Mouse (Mus musculus) frontal cortex, postnatal 14 days (tissue): ENCODE data around the gene Tapbpl.
"Not testable (repeated sequence)": the region's sequence is repeated elsewhere in the genome, so short reads cannot be mapped to it uniquely, and the experiment has no call there.

Experiments
- DNase-seq, 2 experiments: peaks; one replicate each; pipeline ENCODE4 v3.0.0; 2022; ENCODE audit warnings: low spot score in 2 of 2

Tapbpl gene

DNA sequence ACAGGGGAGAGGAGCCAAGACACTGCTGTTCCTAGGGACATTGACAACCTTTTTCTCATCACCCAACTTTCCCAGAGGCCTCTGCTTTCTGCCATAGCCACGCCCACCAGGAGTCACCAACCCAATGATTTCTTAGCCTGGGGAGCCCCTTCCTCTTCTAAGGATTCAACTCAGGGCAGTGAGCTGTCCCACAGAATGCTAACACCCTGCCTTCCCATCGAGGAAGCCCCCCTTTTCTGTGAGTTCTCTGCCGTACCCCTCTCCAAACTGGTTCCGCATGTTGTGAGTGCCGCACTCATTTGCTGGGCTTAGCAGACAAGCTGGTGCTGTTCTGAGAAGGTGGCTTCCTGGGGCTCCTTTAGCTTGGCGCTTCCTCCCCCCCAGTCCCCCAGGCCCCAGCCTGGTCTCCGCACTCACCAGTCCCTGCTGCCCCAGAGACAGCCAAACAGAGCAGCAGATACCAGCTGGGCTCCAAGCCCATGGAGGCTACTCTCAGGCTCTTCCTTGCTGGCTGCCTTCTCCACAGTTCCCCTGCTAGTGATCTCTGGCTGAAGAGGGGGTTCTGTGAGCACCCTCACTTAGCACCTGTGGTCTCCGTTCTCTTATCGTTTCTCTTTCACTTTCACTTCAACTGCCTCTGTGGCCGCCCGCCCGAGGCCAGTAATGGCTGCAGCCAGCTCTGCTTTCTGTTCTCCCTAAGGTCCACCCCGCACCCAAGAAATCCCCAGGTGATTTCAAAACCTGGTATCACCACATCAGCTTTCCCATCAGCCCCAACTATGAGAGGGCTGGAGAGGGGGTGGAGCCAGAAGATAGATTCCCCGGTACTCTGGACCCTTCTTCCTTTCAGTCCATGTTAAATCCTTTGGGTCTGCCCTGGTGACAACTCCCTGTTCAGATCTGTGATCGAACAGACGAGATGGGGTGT is at the start of gene Tapbpl:
Gene Tapbpl, minus strand, starts transcription at position 744 of the 928 bp plus-strand sequence.
- peak; percentile 30 to 35 for DNase-seq

DNA sequence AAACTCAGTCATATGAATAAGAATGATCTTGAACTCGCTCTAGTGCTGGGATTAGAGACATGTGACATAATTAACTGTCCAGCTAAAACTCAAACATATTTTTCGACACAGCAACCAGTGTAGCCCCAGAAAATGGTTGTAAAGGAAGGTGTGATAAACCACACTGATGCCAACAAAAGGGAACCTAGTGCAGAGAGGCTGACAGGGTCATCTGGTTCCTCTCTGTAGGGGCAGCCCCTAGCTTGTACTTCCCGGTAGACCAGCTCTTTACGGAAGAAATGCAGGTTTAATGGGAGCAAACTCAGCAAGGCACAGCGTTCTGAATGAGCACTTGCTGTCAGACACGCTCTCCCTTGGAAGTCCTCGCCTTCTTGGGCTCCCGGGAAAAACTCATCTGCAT is 48.1 kb upstream of the Tapbpl start:
- DNase-seq, result no peak

DNA sequence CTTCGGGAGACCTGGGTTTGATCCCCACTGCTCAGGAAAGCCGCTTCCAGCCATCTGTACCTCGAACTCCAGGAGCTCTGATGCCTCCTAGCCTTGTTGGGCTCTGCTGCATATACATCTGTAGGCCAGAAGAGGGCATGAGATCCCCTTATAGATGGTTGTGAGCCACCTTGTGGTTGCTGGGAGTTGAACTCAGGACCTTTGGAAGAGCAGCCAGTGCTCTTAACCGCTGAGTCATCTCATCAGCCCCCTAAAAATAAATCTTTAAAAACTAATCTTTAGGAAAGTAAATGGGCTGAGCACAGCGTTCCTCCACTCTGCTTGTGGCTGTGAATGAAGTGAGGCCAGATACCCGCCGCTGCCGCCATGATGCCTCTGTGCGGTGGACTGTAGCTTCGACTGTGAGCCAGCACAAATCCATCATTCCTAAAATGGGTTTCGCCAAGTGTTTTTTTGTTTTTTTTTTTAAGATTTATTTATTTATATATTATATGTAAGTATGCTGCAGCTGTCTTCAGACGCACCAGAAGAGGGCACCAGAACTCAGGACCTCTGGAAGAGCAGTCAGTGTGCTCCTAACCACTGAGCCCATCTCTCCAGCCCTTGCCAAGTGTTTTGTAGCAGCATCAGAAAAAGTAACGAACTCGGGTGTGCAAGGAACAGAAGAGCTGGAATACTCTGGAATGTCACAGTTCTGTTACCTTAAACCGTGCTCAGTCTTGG is 43.3 kb upstream of the Tapbpl start:
- no peak for DNase-seq

DNA sequence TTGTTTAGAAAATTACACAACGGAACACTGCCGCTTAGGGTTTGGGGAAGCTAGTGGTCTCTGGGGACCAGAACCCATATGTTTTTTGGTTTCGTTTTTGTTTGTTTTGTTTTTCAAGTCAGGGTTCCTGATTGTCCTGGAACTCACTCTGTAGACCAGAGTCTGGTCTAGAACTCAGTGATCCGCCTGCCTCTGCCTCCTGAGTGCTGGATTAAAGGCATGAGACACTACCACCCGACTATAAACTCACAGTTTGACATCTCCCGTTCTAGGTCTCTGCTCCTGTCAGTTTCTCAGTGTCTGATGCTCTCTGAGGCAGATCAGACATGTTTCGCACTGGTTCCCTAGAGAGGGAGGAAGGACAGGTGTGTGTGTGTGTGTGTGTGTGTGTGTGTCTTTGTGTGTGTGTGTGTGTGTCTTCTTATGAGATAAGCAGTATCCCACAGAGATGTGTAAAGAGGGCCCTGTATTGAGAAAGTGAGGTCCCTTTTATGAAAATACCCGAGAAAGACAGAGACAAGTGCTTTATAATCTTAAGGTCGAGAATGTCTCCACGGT is 40.6 kb upstream of the Tapbpl start:
- no peak for DNase-seq

- peak; percentile 83 to 91 for DNase-seq
Measured at GRCm38 (mm10) chr6:125271455-125272227, 40.0 kb upstream of the Tapbpl start.

DNA sequence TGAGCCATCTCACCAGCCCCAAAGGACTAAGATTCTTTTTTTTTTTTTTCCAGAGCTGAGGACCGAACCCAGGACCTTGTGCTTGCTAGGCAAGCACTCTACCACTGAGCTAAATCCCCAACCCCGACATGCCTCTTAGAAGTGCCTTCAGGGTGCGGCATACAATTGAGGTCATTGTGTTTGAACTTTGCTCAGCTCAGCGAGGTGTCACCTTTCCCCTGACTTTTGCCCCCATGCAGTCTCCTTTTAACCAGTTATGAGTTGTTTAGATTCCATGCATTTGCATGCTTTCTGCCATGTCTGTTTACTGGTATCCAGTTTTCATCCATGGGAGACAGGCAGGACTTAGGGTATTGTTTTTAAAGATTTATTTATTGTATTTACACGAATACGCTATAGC is 37.1 kb upstream of the Tapbpl start:
- no peak for DNase-seq

DNA sequence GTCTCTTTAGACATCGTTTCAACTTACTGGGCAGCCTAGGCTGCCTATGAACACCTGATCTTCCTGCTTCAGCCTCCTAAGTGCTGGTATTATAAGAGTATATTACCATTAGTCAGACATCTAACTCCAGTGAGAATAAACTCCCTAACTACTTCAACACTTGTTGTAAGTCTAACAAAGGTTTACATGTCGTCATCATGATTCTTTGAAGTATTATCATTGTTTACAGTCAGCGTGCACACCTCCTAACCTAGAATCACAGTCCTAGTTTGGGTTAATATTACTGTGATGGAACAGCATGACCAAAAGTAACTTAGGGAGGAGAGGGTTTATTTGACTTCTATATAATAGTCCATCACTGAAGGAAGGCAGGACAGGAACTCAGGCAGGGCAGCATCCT is 35.8 kb upstream of the Tapbpl start:
- DNase-seq, result no peak

DNA sequence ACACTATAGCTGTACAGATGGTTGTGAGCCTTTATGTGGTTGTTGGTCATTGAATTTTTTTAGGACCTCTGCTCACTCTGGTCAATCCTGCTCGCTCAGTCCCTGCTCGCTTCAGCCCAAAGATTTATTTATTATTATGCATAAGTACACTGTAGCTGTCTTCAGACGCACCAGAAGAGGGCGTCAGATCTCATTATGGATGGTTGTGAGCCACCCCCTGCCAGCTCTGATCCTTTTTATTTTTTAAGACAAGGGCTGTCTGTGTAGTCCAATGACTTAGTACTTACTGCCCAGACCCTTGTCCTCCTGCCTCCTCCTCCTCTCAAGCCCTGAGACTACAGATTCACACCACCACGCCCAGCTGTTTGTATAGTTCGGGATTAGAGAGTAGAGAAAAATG is 34.9 kb upstream of the Tapbpl start:
- DNase-seq, result not testable (repeated sequence)

DNA sequence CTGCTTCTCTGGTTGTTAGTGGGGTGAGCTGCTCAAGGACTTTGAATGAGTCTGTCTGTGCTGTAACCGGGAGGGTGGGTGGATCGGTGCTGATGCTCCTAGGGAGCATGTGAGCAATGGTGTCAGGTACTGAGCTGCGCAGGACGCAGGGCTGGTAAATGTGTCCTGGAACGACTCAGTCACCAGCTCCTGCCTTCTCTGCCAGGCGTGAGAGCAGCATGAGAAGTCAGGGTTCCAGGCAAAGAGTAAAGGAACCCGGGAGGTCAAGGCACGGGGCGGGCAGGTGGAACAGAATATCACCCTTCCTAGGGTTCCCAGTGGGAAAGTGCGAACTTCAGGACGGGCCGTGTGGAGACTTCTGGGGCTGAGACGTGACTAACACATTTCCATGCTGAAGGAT is 34.4 kb upstream of the Tapbpl start:
- DNase-seq, result no peak

DNA sequence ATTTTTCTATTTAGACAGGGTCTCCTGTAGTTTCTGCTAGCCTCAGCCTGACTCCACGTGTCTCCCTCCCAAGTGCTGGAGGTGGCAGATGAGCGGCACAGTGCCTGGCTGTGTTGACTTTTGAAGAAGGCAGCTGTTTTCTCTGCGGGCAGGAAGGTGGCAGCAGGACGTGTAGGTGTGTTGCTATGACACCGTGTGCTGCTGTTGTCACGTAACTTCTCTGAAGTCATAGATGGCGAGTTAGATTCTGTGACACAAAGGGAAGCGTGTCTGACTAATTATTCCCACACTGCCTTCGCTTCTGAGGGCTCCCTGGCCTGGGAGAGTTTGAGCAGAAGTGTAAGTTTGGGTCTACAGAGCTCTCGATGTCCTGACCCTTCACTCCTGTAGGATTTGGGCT is 33.6 kb upstream of the Tapbpl start:
- peak; percentile 15 to 29 for DNase-seq

DNA sequence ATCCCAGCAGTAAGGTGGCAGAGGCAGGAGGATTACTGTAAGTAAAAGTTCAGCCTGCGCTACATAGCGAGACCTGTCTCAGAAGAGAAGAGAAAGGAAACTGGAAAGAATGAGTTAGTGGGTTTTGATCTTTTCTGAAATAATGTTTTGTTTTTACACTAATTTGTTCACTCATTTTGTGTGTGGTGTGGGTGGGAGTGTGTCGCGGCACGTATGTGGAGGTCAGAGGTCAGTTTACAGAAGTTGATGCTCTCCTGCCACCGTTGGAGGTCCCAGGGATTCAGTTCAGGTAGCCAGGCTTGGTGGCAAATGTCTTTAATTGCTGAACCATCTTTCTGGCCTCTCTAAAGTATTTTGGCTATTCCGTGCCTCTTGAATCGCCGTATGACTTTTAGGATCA is 32.6 kb upstream of the Tapbpl start:
- no peak for DNase-seq

DNA sequence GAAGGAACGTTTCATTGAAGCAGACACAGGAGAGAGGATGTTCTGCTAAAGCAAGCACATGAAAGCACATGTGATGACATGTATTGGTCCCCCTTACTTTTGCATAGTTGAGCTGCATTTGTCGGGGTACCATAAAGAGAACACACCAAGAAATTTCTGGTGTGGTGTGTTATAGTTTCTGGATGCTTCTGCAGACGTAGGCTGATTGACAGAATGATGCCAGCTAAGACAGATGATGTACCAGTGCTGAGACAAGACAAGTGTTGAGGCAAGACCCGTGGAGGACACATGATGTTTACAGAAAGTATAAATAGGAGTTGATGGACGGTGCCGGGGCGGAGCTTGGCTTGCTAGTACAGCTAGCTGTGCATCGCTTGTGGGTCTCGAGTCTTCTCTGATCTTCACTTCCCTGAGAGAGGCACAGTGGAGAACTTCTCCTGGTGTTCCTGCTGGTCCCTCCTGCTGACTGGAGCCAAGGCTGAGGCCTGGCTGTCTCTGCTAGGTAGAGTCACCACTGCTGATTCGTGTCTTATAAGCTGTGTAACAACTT is 28.4 kb upstream of the Tapbpl start:
- no peak for DNase-seq

DNA sequence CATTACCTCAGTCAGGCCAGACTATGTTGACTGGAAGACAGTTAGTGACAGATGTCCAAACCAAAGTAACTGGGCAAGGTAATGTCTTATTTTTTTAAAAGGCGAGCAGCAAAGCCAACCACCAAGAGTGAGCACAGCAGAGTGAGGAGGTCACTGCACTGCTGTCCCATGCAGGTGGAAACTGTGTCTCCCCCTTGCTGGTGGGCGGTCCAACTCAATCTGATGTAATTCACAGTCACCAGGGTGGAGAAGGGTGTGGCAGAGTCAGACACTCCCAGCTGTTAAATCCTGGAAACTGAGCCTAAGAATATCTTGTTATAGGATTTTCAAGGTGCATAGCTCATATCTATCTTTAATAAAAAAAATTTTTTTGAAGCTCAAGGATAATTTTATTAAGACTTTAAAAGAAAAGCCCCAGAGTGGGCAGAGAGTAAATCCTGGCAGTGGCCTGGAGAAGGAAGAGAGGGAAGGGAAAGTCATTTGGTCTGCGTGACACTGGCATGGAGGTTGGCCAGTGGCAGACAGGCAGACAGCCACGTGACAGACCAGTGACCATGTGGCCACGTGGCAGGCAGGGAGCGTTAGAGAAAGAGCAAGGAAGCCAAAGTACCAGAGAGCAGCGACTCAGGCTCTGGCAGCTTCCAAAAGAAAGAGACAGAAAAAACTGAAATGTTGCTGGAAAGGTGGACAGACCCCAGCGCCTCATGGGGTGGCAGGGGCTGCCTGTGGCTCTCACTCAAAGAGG is 24.7 kb upstream of the Tapbpl start:
- no peak for DNase-seq

DNA sequence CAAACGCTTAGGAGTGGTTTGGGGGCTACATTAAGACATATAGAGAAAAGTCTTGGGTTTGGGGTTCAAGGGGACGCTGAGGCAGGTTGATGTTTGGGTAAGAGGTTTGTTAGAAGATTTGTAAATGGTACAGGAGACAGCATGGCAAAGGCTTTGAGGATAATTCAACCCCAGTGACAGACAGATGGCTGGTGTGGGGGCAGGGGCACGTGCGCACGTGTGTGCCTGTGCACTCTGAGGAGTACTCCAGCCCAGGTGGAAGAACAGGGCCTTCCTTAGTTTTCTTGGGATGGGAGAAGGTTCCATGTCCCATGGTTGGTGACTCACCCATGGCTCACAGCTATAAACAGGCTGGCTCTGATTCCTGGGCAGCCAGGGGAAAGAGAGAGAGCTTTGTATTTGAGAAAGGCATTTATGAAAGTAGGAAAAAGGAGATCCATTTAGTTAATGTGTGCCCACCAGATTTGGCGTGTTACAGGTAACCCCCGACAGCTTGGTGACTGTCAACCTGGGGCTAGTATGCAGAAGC is 23.9 kb upstream of the Tapbpl start:
- no peak for DNase-seq

DNA sequence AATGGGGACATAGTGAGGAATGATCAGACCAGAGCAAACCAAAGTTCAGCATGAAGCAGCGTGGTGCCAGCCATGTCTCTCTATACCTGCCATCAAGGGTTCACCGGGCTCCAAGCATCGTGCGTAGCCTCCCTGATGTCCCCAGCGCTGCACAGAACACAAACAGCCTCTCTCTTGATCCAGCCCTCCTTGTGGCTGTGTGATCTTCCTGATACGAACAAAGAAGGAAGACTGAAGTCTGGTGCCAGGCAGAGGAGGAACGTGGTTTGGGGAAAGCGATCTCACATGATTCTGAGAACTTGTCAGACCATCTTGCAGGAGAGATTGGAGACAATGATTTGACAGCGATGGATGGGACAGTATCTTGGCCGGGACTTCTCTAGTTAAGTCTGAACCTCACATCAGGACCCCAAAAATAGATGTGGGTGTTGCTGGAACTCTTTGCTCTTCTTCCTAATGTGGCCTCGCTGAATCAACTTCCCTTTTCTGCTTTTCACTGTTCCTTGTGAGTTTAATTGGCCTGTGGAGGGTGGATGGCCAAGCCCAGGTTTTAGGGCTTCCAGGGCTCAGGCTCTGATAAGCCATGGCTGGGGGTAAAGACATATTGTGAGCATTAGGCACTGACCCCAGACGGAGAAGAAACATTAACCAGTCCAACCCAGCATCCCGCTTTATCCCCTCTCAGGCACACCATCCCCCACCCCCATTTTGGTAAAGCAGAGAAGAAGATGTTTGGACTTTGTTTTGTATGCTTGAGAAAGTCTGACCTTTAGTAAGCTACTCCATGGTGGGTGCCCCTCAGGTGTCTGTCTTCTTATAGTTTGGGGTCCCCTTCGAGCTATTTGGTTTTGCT is 22.4 kb upstream of the Tapbpl start:
- DNase-seq, result no peak

- DNase-seq, result no peak
Measured at GRCm38 (mm10) chr6:125252711-125253110, 21.1 kb upstream of the Tapbpl start.

GRCm38 (mm10) chr6:125252285-125252684 is 20.6 kb upstream of the Tapbpl start:
- no peak for DNase-seq

GRCm38 (mm10) chr6:125244551-125244950 is 12.9 kb upstream of the Tapbpl start:
- no peak for DNase-seq

- no peak for DNase-seq
Measured at GRCm38 (mm10) chr6:125241566-125241965, 9.9 kb upstream of the Tapbpl start.

DNA sequence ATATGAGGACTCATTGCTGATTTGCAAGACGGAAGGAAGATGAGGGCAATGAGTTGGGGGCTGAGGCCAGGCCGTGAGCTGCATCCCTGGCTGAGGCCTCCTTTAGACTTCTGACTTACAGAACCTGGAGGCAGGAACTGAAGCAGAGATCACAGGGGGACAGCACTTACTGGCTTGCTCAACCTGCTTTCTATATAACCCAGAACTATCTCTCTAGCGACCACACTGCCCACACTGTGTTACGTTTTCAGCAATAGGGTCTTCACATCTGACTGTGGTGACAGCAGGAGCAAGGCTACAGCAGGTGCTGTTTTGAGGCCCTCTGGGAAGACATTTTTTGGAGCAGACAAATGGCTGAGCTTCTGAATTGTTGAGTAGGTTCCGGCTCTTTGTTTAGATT is 9.0 kb upstream of the Tapbpl start:
- no peak for DNase-seq
